ENCODE assay signal across 18 mouse cellular contexts in the genomic region with DNA sequence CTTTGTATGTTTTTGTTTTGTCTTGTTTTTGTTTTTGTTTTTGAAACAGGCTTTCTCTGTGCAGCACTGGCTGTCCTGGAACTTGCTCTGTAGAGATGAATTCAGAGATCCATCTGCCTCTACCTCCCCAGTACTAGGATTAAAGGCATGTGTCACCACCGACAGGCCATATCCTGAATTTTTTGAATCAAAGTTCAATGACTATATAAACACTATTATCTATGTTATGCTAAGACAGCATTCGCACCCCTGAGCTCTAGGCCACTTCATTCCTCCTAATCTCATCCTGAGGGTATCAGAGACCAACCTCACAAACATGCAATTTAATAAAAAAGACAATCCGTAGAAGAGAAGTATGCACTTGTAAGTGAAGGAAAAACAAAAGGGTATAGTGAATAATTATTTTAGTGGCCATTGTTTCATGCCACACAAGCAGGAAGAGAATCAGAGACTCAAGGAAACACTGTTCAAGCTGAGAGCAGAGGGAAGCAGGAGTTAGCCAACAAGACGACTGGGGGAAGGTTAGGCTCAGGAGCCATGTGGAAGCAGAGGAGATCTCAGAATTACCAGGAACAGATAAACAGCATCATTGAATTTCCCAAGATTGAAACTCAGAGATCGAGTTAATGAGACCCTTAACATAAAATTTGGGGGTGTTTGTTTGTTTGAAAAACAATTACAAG.
"Had no signal": no experiment of that assay in that cellular context is flagged by ENCODE, and none has a peak within 500 bp of the region (broad histone marks: within the 10 kb centered on the region; RNA-seq: fewer than 3 reads in every experiment).

No protein-coding gene starts in this region.

- H3K27me3 ChIP-seq: liver, embryonic 15.5 days; lung, embryonic 15.5 days; megakaryocyte, embryonic 14.5 days; midbrain, embryonic 13.5 days; neural tube, embryonic 12.5 days had no signal

- H3K27ac ChIP-seq: liver, embryonic 15.5 days; lung, embryonic 15.5 days; macrophage; midbrain, embryonic 13.5 days; neural tube, embryonic 12.5 days had no signal

- H3K4me1 ChIP-seq: liver, embryonic 15.5 days; lung, embryonic 15.5 days; midbrain, embryonic 13.5 days; neural tube, embryonic 12.5 days had no signal

- H3K36me3 ChIP-seq: liver, embryonic 15.5 days; lung, embryonic 15.5 days; midbrain, embryonic 13.5 days; neural tube, embryonic 12.5 days had no signal

- ATAC-seq: liver, postnatal 0 days; lung, postnatal 0 days; midbrain, embryonic 13.5 days; midbrain, embryonic 16.5 days had no signal

- H3K4me2 ChIP-seq: liver, embryonic 15.5 days; lung, embryonic 15.5 days; midbrain, embryonic 11.5 days; midbrain, embryonic 13.5 days; neural tube, embryonic 12.5 days had no signal

- H3K4me3 ChIP-seq: liver, embryonic 15.5 days; lung, embryonic 15.5 days; megakaryocyte, embryonic 14.5 days; midbrain, embryonic 13.5 days; neural tube, embryonic 12.5 days had no signal

- H3K9me3 ChIP-seq: liver, embryonic 15.5 days; lung, embryonic 15.5 days; megakaryocyte, embryonic 14.5 days; midbrain, embryonic 13.5 days; neural tube, embryonic 12.5 days had no signal

- H3K9ac ChIP-seq: liver, embryonic 15.5 days; liver, postnatal 0 days; lung, embryonic 15.5 days; midbrain, embryonic 13.5 days; neural tube, embryonic 12.5 days had no signal

- DNase-seq: liver, postnatal 0 days; lung, adult 2 months; lung, postnatal 14 days; lung, postnatal 36 days; right cerebral cortex, postnatal 14 days; spleen, adult 18-20 months; thymus, adult 18-20 months; thymus, postnatal 14 days; thymus, postnatal 36 days had no signal
